Mouse (Mus musculus) intestine, embryonic 16.5 days (tissue): ENCODE measurements around the gene E2f2. TPM values are rescaled to one million over a fixed set of nuclear protein-coding genes. Genes with fewer than 3 reads are reported as not detected.

Source experiments
- ATAC-seq: fragments of 200-750 bp; cut with Nextera tagmentation; 2 replicates; pipeline ENCODE4 v1.8.0; 2017; ENCODE audit warnings: moderate TSS enrichment, moderate library complexity
- H3K27ac ChIP-seq: fragments of 300-500 bp; sonication (generic); 2 replicates; pipeline ENCODE4 v1.5.1; 2014; ENCODE audit warnings: mild to moderate bottlenecking, low read length
- H3K27me3 ChIP-seq: fragments of 300-500 bp; sonication (generic); replicated peaks from 2 replicates; pipeline ENCODE4 v1.6.1; 2014; ENCODE audit warnings: low read length, control low read depth, mixed read lengths; ENCODE audit not compliant: control insufficient read depth, insufficient read depth
- H3K36me3 ChIP-seq: fragments of 300-500 bp; sonication (generic); 2 replicates; pipeline ENCODE4 v1.6.1; 2014; ENCODE audit warnings: low read length, control low read depth; ENCODE audit not compliant: control insufficient read depth, insufficient read depth
- H3K4me1 ChIP-seq: fragments of 300-500 bp; sonication (generic); 2 replicates; pipeline ENCODE4 v1.6.1; 2014; ENCODE audit warnings: low read length, control low read depth, mixed read lengths; ENCODE audit not compliant: control insufficient read depth, insufficient read depth
- H3K4me2 ChIP-seq: fragments of 300-500 bp; sonication (generic); 2 replicates; pipeline ENCODE4 v1.6.1; 2014; ENCODE audit warnings: low read depth, low read length, control low read depth
- H3K4me3 ChIP-seq: fragments of 300-500 bp; sonication (generic); 2 replicates; pipeline ENCODE4 v1.5.1; 2014; ENCODE audit warnings: mild to moderate bottlenecking, low read length
- H3K9ac ChIP-seq: fragments of 300-500 bp; sonication (generic); 2 replicates; pipeline ENCODE4 v1.6.1; 2014; ENCODE audit warnings: low read depth, low read length
- H3K9me3 ChIP-seq: fragments of 300-500 bp; sonication (generic); 2 replicates; pipeline ENCODE4 v1.6.1; 2016; ENCODE audit warnings: low read length, control low read depth; ENCODE audit not compliant: control insufficient read depth
- WGBS: fragments of 180-500 bp; shearing (Covaris S2); extraction: QIAGEN DNeasy Blood & Tissue Kit; methylation state at CpG from one replicate; pipeline ENCODE4 v1.1.7; 2014; 5-methylcytosine and 5-hydroxymethylcytosine counted together
- polyA plus RNA-seq: library from polyadenylated mRNA; unstranded; fragments of >200 nt; fragmentation: Nextera tagmentation; extraction: Ambion mirVana; gene quantifications from 2 replicates; pipeline ENCODE4 v1.2.1, GENCODE M21; 2015

Gene E2f2
- polyA plus RNA-seq, 1 experiment from 2014 or later, result 9.3 TPM

- no peaks in the 10 kb centered on the region for H3K27me3 ChIP-seq
- peak overlapping the region; percentile 79 for H3K4me2 ChIP-seq
- H3K4me1 ChIP-seq, result peaks cover 64% of the 10 kb centered on the region
- H3K27ac ChIP-seq, result peak overlapping the region; percentile 98
- H3K36me3 ChIP-seq, result no peaks in the 10 kb centered on the region
- WGBS, result under 1% methylated on average over 50 of the region's 50 CpGs
- peak overlapping the region; percentile 82 for H3K4me3 ChIP-seq
- ATAC-seq, result peak; percentile 14; the same call in 1 of the 2 replicates
- peak overlapping the region; percentile 93 for H3K9ac ChIP-seq
- H3K9me3 ChIP-seq, result no peaks in the 10 kb centered on the region
These were observed 27.9 kb upstream of the E2f2 start for GRCm38 (mm10) chr4:136144126-136144926.

DNA sequence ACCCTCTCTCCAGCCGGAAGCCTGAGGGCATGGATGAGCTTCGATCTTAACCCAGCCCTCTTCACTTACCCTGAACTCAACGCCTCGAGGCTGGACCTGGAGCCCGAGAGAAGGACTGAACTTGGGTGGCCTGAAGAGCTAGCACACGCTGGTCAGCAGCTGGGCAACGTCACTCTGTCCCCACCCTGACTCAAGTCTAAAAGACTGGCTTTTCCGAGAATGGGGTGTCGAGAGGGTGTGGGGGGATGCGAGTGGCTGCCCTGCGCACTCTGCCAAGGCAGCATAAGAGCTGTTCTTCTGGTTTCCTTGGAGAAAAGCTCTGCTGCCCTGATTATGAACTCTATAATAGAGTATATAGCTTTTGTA is 27.3 kb upstream of the E2f2 start:
- 1% methylated on average over 11 of the region's 11 CpGs for WGBS
- Histone ChIP-seq H3K4me1 (peaks cover 59% of the 10 kb centered on the region), H3K9ac (peak overlapping the region; percentile 93), H3K36me3 (no peaks in the 10 kb centered on the region), H3K9me3 (no peaks in the 10 kb centered on the region), H3K4me2 (peak overlapping the region; percentile 79), H3K4me3 (peak overlapping the region; percentile 82), H3K27ac (peak overlapping the region; percentile 98), H3K27me3 (no peaks in the 10 kb centered on the region)
- ATAC-seq, result no peak

- H3K36me3 ChIP-seq, result no peaks in the 10 kb centered on the region
- peak overlapping the region; percentile 98 for H3K27ac ChIP-seq
- ATAC-seq, result no peak
- no peaks in the 10 kb centered on the region for H3K27me3 ChIP-seq
- H3K9ac ChIP-seq, result peak overlapping the region; percentile 93
- H3K4me3 ChIP-seq, result peak overlapping the region; percentile 82
- WGBS, result 25% methylated on average over 11 of the region's 11 CpGs
- peak overlapping the region; percentile 79 for H3K4me2 ChIP-seq
- no peaks in the 10 kb centered on the region for H3K9me3 ChIP-seq
- peaks cover 58% of the 10 kb centered on the region for H3K4me1 ChIP-seq
These were observed 26.8 kb upstream of the E2f2 start for GRCm38 (mm10) chr4:136145362-136145885.

GRCm38 (mm10) chr4:136145991-136146711 is 26.0 kb upstream of the E2f2 start:
- peak overlapping the region; percentile 82 for H3K4me3 ChIP-seq
- WGBS, result 31% methylated on average over 7 of the region's 7 CpGs
- peak overlapping the region; percentile 98 for H3K27ac ChIP-seq
- H3K4me2 ChIP-seq, result peak overlapping the region; percentile 79
- H3K27me3 ChIP-seq, result no peaks in the 10 kb centered on the region
- peak overlapping the region; percentile 93 for H3K9ac ChIP-seq
- ATAC-seq, result no peak
- H3K4me1 ChIP-seq, result peaks cover 51% of the 10 kb centered on the region
- H3K36me3 ChIP-seq, result no peaks in the 10 kb centered on the region
- H3K9me3 ChIP-seq, result no peaks in the 10 kb centered on the region

GRCm38 (mm10) chr4:136146712-136147154 is 25.5 kb upstream of the E2f2 start:
- Histone ChIP-seq H3K9ac (peak overlapping the region; percentile 93; the same call in 1 of the 2 replicates), H3K27me3 (no peaks in the 10 kb centered on the region), H3K4me2 (peak overlapping the region; percentile 79), H3K9me3 (no peaks in the 10 kb centered on the region), H3K27ac (peak overlapping the region; percentile 98), H3K4me3 (peak overlapping the region; percentile 82), H3K36me3 (no peaks in the 10 kb centered on the region), H3K4me1 (peaks cover 47% of the 10 kb centered on the region)
- ATAC-seq, result peak; percentile 8; the same call in 1 of the 2 replicates
- WGBS, result 23% methylated on average over 6 of the region's 6 CpGs

- under 1% methylated on average over 47 of the region's 48 CpGs for WGBS
- Histone ChIP-seq H3K9me3 (no peaks in the 10 kb centered on the region), H3K4me1 (peaks cover 44% of the 10 kb centered on the region), H3K4me3 (peak overlapping the region; percentile 39), H3K4me2 (peak overlapping the region; percentile 79), H3K9ac (peak overlapping the region; percentile 68), H3K36me3 (no peaks in the 10 kb centered on the region), H3K27me3 (no peaks in the 10 kb centered on the region), H3K27ac (peak overlapping the region; percentile 98)
- ATAC-seq, result peak; percentile 77
These were observed 24.6 kb upstream of the E2f2 start for GRCm38 (mm10) chr4:136147436-136148135.

DNA sequence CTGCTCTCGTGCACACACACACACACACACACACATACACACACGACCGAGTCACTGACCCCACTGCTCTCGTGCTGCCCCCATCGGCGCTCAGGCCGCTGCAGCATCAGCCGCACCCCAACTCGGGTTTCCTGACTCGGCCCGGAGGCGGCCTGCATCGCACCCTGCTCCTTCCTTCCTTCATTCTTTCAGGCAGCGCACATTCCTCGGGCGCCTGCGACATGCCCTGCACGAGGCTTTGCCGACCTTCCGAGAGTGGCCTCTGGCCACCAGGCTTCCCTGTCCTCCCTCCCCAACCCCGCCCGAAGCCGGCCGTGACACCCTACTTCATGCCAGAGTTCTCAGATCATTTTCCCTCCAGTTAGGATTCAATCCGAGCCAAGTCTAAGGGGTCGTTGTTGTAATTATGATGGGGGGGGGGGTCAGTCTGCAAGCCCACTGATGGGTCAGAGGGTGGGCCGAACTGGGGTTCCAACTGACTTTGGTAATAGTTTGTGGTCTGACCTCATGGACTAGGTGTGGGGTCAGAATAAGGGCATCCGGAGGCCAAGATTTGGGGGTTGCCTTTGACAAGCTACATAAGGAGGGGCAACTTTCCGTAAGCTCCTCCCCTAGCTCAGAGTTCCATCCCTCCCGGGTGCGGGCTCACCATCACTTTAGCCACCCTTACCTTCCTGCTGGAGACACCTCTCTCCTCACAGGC is 23.7 kb upstream of the E2f2 start:
- no peaks in the 10 kb centered on the region for H3K27me3 ChIP-seq
- H3K4me2 ChIP-seq, result peak overlapping the region; percentile 79
- WGBS, result 11% methylated on average over 31 of the region's 31 CpGs
- H3K27ac ChIP-seq, result peak overlapping the region; percentile 98
- peak overlapping the region; percentile 65 for H3K9ac ChIP-seq
- peaks cover 39% of the 10 kb centered on the region for H3K4me1 ChIP-seq
- H3K4me3 ChIP-seq, result peak overlapping the region; percentile 39
- ATAC-seq, result no peak; the same call in 1 of the 2 replicates
- no peaks in the 10 kb centered on the region for H3K36me3 ChIP-seq
- H3K9me3 ChIP-seq, result no peaks in the 10 kb centered on the region; the same call in 1 of the 2 replicates

DNA sequence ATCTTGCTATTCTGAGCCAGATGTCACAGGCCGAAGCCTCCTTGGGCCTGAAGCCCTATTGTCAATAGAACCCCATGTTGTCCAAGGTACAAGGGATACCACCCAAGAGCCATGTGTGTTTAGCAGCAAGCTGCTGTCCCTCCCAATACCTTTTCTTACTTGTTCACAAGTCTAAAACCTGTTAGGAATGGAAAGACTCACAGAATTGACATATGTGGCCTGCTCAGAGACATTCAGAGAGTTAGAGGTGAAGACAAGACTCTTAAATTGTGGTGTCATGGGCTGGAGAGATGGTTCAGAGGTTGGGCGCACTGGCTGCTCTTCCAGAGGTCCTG is 23.2 kb upstream of the E2f2 start:
- 89% methylated on average over 2 of the region's 2 CpGs for WGBS
- ATAC-seq, result no peak
- H3K36me3 ChIP-seq, result no peaks in the 10 kb centered on the region

More for the DNA sequence above, 23.2 kb upstream of the E2f2 start:
- H3K4me2 ChIP-seq, result no peak overlapping the region
- no peak overlapping the region for H3K4me3 ChIP-seq
- H3K9me3 ChIP-seq, result no peaks in the 10 kb centered on the region; the same call in 1 of the 2 replicates
- peaks cover 39% of the 10 kb centered on the region for H3K4me1 ChIP-seq
- H3K27ac ChIP-seq, result peak overlapping the region; percentile 98
- H3K9ac ChIP-seq, result peak overlapping the region; percentile 65; the same call in 1 of the 2 replicates
- H3K27me3 ChIP-seq, result no peaks in the 10 kb centered on the region
